Mouse (Mus musculus) cerebellum, adult 9-11 months (tissue): ENCODE measurements around the gene Relt.
A peak's percentile ranks its signal among the peaks of the same experiment; 100 is the strongest.
"Not testable (repeated sequence)": the region's sequence is repeated elsewhere in the genome, so short reads cannot be mapped to it uniquely, and the experiment has no call there.

Experiments
- DNase-seq: peaks from one replicate; pipeline ENCODE4 v3.0.0; 2022

The Relt gene

DNA sequence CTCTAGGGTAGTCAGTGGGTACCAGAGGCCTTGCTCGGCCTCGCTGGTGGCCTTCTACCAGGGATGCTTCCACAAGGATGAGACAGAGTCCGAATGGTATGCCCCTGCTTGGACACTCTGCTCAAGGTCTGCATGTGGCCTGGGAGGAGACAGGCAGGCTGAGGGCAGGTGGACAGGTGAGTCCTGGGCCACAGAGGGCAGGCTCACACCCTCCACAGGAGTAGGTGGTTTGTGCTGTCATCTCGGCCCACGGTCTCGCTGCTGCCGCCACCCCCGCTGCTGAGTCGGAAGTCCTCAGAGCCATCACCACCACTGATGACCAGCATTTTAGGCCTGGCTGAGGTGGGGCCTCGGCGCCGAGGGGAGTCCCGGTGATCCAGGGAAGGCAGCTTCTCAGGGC lies 10.0 kb upstream of the Relt start:
- DNase-seq, result no peak

DNA sequence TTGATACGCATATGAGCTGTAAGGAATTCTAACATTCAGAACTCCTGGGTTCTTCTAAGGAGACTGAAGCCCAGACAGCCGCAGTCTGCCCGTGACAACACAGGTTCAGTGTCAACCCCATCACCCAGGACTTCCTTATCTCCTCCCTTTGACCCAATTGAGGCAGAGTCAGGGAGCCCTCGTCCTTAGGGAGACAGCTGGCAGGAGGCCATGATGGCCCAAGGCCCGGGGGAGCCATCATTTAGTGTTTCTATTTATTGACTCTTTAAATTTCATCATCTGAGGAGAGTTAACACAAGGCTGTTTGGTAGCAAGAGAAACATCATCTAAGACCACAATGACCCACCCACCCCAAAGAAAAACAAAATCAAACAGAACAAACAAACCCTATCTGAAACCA lies 8.6 kb upstream of the Relt start:
- no peak for DNase-seq

DNA sequence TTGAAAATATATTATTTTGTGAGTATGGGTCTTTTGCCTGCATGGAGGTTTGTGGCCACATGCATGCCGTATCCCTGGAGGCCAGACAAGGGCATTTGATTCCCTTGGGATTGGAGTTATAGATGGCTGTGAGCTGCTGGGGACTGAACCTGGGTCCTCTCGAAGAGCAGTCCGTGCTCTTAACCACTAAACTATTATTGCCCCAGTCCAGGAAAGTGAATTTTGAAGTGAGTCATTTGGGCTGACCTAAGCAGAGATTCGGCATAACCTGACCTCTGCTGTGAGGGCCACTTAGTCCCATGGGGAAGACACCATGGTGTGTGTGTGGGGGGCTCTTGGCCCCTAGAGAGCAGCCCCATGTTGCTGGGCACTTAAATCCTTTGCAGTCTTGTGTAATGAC lies 8.1 kb upstream of the Relt start:
- DNase-seq, result no peak

DNA sequence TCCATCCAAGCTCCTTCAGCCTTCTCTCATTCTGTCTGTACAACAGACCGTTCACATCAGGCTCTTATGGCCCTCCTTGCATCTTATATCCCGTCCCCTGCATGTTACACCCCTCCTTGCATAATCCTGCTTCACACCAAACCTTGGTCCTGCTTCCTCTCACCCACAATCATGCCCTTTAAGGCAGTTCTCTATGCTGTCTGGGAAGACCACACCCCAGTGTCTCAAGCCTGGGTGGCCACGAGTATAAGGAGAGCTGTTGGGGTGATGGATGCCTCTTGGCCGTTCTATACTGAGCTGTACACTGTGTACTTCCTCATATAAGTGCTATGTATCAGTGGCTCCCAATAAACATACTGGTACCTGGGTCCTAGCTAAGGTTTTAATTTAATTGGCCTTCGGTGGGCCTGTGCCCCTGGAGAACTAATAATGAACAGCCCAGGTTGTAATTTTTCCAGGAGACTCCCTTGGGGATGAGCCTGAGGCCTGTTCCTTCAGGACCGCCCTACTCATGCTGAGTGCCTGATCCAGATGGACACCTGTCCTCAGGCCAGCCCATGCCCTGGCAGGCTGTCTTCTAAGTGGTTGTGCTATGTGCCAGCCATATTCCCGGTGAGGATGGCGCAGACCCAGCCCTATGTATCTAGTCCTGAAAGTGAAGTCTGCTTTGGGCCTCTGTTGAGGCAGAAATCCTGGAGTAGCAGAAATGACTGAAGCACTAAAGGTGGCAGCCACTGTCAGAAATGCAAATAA lies 6.8 kb upstream of the Relt start:
- DNase-seq, result no peak

DNA sequence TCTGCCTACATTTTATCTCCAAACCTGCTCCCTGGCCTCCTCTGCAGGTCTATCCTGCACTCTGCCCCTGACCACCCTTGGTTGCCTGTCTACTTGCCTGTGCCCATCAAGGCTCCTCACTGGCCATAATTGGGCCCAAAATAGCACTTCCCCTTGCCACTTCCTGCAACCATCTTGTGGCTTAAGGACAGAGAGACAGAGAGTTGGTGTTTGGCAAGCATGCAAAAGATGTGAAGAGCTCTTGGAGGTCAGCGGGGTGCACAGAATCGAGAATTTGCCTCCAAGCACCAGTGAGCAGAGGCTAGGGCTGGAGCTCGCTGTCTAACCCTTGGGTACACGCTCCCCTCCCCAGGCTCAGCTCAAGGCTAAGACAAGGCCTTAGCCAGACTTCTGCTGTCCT lies 5.3 kb upstream of the Relt start:
- no peak for DNase-seq

DNA sequence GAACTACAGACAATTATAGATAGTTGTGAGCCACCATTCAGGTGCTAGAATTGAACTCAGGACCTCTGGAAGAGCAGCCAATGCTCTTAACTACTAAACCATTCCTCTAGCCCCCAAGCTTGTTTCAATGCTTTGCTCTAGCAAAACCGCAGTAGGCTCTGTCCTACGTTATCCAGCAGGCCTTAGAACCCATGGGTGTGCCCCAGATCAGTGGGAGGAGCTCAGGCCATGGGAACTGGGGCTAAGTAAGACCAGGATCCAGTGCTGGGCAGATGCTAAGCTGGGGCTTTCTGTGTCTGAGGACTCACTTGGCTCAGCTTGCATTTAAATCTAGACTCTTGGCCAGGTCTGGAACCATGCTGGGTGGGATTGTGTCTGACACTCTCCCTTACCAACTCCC lies 4.3 kb upstream of the Relt start:
- no peak for DNase-seq

DNA sequence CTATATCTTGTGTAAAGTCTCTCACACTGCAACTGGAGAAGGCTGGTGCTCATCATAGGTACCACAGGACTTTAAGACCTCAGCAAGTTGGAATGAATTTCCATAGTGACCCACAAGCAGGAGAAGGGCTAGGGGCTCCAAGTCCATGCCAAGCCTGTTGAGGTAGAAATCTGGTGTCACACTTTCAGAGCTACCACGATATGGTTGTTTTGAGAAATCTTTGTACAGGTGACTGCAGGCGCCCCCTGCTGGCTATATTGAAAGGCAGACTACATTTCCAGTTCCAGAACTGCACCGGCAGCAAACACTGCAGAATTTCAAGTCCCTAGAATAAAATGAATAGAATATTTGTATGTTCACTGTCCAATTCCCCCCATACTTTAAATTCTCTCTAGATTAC lies 3.4 kb upstream of the Relt start:
- peak; percentile 74 for DNase-seq

DNA sequence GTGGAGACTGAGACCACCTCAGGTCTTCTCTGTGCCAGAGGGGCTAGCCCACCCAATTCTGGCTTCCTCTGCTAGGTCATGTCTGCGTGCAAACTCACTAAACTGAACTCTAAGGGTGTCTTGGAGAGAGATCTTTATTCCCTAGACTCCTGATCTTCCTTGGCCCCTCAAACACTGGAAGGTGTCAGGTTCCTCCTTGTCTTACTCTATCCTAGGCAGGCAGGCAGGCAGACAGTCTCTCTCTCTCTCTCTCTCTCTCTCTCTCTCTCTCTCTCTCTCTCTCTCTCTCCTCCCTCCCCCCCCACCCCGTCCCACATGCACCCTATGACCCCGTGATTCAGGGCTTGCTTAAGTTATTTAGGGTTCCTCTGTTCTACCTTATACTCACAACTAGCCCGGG lies 893 bp downstream of the Relt start:
- DNase-seq, result no peak

DNA sequence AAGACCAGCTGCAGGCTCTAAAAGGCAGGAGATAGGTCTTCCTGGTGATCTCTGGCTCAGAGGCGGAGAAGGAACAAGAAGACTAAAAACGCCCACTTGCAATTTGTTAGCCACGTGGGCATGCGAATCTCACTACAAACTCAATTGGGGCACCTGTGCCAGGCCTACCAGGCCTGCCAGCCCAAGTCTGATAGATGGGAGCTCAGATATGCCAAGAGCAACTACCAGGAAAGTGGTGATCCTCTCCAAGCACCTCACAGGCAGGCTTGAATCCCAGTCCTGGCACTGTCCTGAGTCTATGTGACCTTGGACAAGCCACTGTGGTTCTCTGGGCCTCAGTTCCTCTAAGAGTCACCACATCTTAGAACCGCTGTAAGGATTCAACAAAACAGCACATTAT lies 2.0 kb downstream of the Relt start:
- no peak for DNase-seq

DNA sequence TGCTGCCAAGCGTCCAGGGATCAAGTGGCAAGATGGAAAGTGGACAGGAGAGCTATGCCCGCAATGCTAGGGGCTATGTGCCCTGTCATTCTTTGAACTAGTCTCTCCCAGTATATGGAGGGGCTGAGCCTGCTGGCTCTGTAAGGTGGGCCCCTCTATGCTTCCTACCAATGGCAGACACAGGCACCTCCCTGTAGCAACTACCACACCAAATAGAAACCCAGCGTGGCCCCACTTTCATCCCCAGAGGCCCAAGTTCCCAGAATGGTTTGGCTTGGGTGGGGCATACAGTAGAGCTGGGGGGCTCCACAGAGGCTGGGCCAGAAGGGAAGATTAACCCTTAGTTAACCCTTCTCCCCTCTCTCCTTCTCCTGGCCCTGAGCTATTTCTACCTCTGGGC lies 2.8 kb downstream of the Relt start:
- DNase-seq, result no peak

DNA sequence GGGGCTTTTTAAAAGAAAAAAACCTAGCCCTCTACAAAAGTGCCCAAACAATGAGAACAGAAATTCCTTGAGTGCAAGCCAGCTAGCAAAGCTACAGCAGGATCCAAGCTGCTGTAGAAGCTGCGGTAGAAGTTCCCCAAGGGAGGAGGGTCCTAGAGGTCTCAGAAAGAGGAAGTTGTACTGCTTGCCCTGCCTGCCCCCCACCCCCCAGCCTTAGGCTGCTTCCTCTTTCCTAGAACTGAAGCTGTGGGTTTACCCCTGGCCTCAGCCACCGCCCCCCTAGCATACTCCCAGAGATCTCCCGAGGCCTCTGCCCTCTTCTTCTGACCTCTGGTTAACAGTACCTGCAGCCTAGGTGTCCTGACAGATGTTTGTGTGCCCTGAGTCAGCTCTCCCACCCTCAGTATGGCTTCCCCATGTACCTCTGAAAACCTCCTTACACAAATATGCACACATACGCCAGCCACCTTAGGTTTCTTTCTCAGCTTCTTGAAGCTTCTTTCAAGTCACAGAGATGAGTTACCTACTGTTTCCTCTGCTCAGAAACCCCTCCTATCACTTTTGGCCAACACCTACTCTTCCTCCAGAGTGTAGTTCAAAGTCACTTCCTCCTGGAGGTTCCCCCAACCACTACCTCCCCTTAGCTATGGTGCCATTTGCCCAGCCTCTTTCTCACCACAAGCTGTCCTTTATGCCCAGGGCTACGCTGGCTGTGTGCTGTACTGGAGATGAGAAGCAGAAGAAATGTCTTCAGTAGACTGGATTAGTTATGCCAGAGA lies 7.3 kb downstream of the Relt start:
- DNase-seq, result no peak

DNA sequence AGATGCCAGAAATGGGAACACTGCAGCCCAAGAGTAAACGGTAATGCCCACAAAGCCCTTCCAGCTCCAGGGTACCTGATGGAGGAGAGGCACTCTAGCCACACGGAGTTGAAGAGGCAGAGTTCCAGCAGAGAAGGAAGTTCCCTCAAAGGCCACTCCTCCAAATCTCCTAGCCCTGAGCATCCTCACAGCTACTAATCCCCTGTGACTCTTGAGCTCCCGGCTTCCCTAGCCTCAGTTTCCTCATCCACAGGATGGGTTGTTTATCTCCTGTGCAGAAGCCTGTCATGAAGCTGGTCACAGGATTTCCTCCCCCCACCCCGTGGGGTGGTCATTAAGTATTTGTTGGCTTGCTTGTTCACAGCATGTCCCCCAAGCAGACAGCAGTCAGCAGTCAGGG lies 7.9 kb downstream of the Relt start:
- DNase-seq, result no peak

DNA sequence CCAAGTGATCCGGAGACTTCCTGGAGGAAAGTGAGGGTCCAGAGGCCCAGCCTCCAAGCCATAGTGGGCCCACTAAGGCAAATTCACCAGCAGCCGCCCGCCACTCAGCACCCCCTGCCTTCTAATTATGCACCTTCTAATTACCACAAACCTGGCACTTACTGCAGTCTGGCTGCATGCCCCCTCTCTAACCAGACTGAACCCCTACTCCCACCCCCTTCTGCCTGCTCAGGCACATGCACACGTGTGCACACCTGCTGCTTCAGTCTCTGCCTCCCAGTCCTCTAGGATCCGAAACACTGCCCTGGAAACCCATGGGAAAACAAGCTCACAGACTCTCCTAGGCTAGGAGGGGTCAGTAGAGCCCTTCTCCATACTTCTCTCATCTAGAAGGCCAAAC lies 8.4 kb downstream of the Relt start:
- no peak for DNase-seq

DNA sequence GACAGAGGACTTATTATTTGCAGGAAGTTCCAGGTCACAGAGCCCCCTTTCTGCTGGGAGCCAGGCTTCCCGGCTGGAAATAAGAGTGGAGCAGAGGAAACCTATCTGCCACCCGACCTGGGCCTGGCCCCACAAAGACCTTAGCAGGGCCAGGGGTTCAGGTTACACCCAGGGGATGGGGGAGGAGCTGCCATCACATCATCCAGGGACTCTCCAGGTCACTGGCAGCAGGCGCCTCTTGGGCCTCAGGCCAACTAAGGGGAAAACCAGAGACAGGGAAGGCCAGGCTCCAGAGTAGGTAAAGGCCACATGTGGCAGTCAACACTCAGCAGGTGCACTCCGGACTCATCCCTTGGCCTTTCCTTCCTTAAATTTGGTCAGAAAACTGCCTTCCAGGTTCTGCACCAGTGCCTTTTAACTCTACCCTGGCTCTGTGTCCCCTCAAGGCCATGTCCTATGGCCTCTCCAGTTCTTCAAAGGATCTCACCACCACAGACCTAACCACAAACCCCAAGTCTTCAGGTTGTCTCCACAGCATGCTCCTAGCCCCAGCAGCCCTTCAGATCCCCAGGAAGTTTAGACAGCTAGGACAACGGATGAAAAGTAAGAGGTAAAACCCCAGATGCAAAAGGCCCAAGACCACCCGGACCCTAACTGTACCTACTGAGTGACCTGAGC lies 9.0 kb downstream of the Relt start:
- DNase-seq, result no peak

DNA sequence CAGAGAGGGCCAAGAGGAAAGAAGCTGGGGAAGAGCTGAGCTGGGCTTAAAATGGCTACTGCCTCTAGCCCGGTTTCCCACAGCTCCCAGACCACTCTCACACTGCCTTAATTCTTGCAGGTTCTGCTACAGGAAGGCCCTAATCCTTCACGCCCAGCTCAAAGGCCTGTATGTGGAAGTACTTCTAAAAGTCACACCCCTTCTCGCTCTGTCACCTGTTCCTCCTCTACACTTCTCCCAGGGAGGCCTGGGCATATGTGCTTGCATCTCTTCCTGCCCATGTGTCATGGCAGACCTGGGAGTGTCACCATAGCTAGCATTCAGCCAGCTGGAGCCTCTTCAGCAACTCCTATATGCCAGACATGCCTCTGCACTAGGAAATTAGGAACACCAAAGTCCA lies 9.8 kb downstream of the Relt start:
- no peak for DNase-seq

DNA sequence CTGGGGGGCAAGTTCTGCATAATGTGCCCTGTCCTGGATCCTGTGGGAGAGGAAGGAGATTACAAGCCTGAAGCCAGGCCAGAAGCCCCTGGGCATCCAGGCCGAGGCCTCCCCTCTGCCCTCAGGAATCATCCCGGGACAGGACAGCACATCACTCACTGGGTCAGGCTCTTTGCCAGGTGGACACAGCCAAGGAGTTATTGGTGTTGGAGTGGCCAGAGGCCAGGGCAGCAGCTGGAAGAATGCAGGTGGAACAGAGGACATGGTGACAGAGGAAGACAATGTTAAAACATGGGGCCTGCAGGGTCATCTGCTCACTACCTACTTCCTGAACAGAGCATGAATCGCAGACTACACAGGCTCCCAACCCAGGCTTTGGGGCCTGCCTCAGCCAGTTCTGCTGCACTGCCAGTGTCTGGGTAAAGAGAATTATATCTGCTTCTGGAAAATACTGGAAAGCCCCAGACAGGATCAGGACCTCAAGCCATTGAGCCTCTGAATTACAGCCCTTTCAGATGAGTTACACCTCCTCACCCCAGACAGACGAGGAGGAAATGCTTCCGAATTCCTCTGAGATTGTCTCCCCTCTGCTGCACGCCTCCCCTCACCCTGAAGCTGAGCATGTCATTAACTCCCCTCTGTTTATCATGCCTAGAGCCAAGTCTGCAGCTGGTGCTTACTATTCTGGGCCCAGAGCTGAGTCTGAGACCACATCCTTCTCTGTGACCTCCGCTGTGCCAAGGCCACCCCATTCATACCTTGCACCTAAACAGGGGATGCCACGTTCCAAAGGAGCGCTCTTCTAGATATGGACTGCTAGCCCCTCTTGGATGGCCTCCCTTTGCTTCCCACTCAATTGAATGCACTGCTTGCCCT lies 11.5 kb downstream of the Relt start:
- DNase-seq, result no peak

DNA sequence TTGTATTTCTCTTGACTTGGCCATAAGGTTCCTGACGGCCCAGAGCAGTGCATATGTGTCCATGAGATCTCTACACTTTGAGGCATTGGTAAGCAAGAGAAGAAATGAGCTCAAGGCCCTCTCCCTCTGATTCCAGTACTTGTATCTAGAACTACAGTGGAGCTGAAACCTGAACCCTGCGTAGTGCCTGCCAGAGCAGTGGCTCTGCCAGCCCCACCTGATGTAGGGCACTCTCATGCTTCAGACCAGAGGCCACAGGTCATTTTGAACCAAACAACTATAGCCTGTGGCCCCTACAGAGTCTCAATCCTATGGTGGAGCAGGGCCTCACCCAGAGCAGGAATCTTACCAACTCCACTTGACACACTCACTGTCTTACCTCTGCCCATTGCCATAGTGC lies 13.7 kb downstream of the Relt start:
- DNase-seq, result no peak

DNA sequence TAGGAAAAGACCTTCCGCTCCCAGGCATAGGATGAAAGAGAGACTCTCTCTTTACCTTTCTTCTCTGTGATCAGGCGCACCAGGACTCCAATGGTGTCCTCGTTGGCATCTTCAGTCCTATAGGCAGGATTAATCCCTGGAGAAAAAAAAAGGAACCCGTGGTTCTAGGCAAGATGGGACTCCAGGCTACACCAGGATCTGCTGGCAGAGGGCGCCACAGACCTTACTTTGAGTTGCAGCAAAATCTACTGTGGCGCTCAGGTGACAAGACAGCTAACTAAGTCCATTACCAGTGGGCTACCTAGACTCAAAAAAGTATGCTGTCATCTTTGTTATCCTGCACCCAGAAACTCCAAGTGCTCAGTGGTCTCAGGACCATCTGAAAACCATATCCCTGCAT lies 14.5 kb downstream of the Relt start:
- peak; percentile 67 for DNase-seq

DNA sequence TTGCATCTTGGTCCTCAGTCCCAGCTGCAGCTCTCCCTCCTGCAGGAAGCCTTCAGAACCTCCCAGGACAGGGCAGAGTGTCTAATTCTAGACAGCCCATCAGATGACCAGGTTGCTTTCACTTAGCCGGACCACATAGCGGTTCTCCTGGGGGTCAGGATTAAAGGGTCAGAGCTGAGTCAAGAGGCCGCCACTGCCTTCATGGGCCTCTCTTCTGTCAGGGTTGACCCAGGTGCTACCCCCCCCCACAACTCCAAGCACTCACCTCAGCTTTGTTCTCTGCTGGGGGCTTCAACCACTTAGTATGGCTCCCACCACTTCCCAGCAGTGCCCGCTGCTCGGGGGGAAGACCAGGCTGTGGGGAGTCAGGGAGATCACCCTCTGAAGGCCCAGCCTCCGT lies 16.1 kb downstream of the Relt start:
- no peak for DNase-seq

DNA sequence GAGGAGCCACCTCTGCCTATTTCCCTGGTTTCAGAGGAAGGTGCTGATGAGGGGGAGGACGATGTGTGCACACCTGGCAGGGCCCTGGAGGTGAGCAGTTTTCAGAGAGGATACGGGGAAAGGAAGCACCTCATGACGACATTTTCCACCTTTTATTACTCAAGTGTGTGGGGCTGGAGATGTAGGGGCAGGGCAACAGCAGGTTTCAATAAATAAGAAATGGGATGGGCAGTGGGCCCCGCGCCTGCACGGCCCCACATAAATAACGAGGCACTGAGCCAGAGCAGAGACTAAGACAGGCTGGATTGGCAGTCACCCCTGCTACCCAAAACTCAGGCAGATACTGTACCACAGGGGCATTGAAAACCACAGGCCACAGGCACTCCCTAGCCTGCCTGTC lies 17.2 kb downstream of the Relt start:
- DNase-seq, result not testable (repeated sequence)

DNA sequence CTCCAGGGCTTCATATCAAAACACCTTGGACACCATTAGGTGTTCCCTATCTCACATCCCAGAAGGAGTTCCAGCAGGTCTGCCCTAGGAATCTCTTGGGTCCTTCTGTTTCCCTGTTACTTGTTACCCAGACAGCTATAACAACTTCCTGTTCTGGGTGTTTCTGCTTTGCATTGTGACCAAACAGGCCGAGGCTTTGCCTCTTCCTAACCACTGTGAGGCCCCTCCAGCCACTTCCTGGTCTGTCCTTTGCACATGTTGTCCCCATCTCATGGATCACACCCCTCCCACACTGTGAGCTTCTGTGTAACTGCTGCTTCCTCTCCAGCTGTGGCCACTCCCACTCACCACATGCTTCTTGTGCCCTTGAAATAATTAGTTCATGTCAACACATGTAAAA lies 17.8 kb downstream of the Relt start:
- DNase-seq, result no peak

DNA sequence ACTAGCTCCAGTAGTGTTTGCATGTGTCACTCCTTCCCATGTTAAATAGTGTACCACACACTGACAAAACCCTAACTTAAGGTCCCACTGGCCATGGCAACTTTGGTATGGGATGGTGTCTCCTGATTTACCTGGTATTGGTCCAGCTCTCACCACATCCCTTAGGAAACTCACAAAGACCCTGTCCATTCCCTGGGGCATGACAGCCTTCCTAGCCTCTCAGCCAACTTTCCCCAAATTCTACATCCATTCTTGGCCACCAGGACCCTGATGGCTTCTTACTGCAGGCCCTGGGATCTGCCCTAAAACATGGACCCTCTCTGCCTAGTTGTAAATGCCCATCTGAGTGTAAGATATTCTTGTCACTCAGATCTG lies 18.2 kb downstream of the Relt start:
- no peak for DNase-seq

DNA sequence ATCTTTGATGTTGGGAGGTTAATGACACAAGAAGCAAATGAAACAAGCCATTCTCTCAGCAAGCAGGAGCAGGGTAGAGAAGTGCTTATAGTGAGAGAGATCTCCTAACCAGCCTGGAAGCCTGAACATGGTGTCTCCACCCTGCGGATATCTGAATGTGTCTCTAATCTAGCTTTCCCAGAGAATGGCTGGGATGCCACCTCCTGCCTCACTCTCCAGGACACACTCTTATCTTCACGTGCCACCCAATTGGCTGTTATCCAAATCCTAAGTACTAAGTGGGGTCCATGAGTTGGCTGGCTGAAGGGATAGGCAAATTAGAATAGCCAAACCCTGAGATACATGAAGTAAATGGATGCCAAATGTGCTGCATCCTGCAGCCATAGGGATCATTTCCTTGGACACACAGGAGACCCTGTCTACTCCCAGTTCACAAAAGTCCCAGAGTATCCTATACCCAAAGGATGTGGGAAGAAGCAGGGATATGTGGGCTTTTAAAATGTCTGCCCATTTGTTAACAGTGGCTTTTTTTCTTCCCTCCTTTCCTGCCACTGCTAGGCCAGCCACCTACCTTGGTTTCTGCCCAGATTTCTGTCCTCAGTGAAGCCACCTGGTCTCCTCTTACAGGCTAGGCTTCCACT lies 18.7 kb downstream of the Relt start:
- no peak for DNase-seq
